Mouse (Mus musculus) cerebellum, adult 11-12 months (tissue): Measurements from ENCODE around the gene Bcl2.
"Not testable (repeated sequence)": the region's sequence is repeated elsewhere in the genome, so short reads cannot be mapped to it uniquely, and the experiment has no call there.

Experiments used
- DNase-seq: peaks from one replicate; pipeline ENCODE4 v3.0.0; 2022

The Bcl2 gene

GRCm38 (mm10) chr1:106549025-106549424 is 165.0 kb downstream of the Bcl2 start:
- no peak for DNase-seq

GRCm38 (mm10) chr1:106544817-106545612 is 169.1 kb downstream of the Bcl2 start:
- DNase-seq, result no peak

- no peak for DNase-seq
Observed at GRCm38 (mm10) chr1:106542731-106543130, 171.3 kb downstream of the Bcl2 start.

- DNase-seq, result no peak
Observed at GRCm38 (mm10) chr1:106541851-106542250, 172.2 kb downstream of the Bcl2 start.

GRCm38 (mm10) chr1:106540130-106540529 is 173.9 kb downstream of the Bcl2 start:
- DNase-seq, result no peak

GRCm38 (mm10) chr1:106539029-106539428 is 175.0 kb downstream of the Bcl2 start:
- DNase-seq, result no peak

- not testable (repeated sequence) for DNase-seq
Observed at GRCm38 (mm10) chr1:106534835-106535234, 179.2 kb downstream of the Bcl2 start.

- DNase-seq, result no peak
Observed at GRCm38 (mm10) chr1:106529570-106529969, 184.5 kb downstream of the Bcl2 start.

- DNase-seq, result no peak
Observed at GRCm38 (mm10) chr1:106527537-106527936, 186.5 kb downstream of the Bcl2 start.

GRCm38 (mm10) chr1:106526751-106527150 is 187.3 kb downstream of the Bcl2 start:
- no peak for DNase-seq

GRCm38 (mm10) chr1:106526112-106526511 is 188.0 kb downstream of the Bcl2 start:
- DNase-seq, result no peak

GRCm38 (mm10) chr1:106523741-106524140 is 190.3 kb downstream of the Bcl2 start:
- no peak for DNase-seq

GRCm38 (mm10) chr1:106523009-106523408 is 191.1 kb downstream of the Bcl2 start:
- no peak for DNase-seq

GRCm38 (mm10) chr1:106517591-106518177 is 196.4 kb downstream of the Bcl2 start:
- DNase-seq, result no peak

GRCm38 (mm10) chr1:106517099-106517498 is 197.0 kb downstream of the Bcl2 start:
- DNase-seq, result no peak

- no peak for DNase-seq
Observed at GRCm38 (mm10) chr1:106515611-106516010, 198.5 kb downstream of the Bcl2 start.

- no peak for DNase-seq
Observed at GRCm38 (mm10) chr1:106513890-106514643, 200.0 kb downstream of the Bcl2 start.

- DNase-seq, result no peak
Observed at GRCm38 (mm10) chr1:106513481-106513880, 200.6 kb downstream of the Bcl2 start.

GRCm38 (mm10) chr1:106511593-106511992 is 202.5 kb downstream of the Bcl2 start:
- DNase-seq, result peak; percentile 26

GRCm38 (mm10) chr1:106507556-106507955 is 206.5 kb downstream of the Bcl2 start:
- no peak for DNase-seq

- no peak for DNase-seq
Observed at GRCm38 (mm10) chr1:106503910-106504309, 210.2 kb downstream of the Bcl2 start.

- no peak for DNase-seq
Observed at GRCm38 (mm10) chr1:106503407-106503806, 210.7 kb downstream of the Bcl2 start.

- no peak for DNase-seq
Observed at GRCm38 (mm10) chr1:106497999-106498398, 216.1 kb downstream of the Bcl2 start.
